Mouse (Mus musculus) CH12.LX (cell line): ENCODE data around the gene Stxbp3. TPM values are rescaled to one million over a fixed set of nuclear protein-coding genes. Genes with fewer than 3 reads are reported as not detected.

ENCODE experiments used
- DNase-seq: peaks from one replicate; pipeline ENCODE4 v3.0.0-alpha.2; 2013; ENCODE audit errors: extremely low read depth
- H3K27ac ChIP-seq: 2 replicates; pipeline ENCODE4 v1.5.1; 2012; ENCODE audit warnings: low read depth, mild to moderate bottlenecking, control low read depth, moderate library complexity; ENCODE audit not compliant: insufficient read depth
- H3K27me3 ChIP-seq: replicated peaks from 2 replicates; pipeline ENCODE3; 2012; ENCODE audit warnings: inconsistent platforms
- H3K36me3 ChIP-seq, 2 experiments: replicated peaks in 1 of 2; 2 replicates each; pipeline versions ENCODE3 to v1.6.1; 2012; ENCODE audit warnings: inconsistent platforms in 1 of 2, low read length in 1 of 2, mild to moderate bottlenecking in 1 of 2, mixed read lengths in 1 of 2, moderate library complexity in 1 of 2; ENCODE audit not compliant: control insufficient read depth in 1 of 2, insufficient read depth in 1 of 2
- H3K4me1 ChIP-seq, 2 experiments: 2 replicates each; pipeline ENCODE4 v1.6.1; 2012; ENCODE audit warnings: inconsistent platforms in 1 of 2, moderate library complexity in 1 of 2; ENCODE audit not compliant: insufficient read depth in 2 of 2, control insufficient read depth in 1 of 2
- H3K4me2 ChIP-seq: 2 replicates; pipeline ENCODE4 v1.6.1; 2012; ENCODE audit warnings: low read depth, mild to moderate bottlenecking, control low read depth; ENCODE audit not compliant: poor library complexity, insufficient read depth, severe bottlenecking
- H3K4me3 ChIP-seq, 3 experiments: fragments of 150-350 bp in 1 of 3; sonication (generic) in 1 of 3; replicated peaks in 1 of 3; 2 replicates each; pipeline versions ENCODE3 to v1.5.1; 2011 to 2012; ENCODE audit warnings: low read depth in 2 of 3, low read length in 2 of 3, mild to moderate bottlenecking in 2 of 3, moderate library complexity in 2 of 3, control low read depth in 1 of 3, improper control_type of control experiment in 1 of 3, inconsistent platforms in 1 of 3, mixed read lengths in 1 of 3; ENCODE audit not compliant: poor library complexity in 1 of 3
- H3K79me2 ChIP-seq: replicated peaks from 2 replicates; pipeline ENCODE4 v1.6.1; 2012; ENCODE audit warnings: mild to moderate bottlenecking, moderate library complexity; ENCODE audit not compliant: control insufficient read depth, poor library complexity, insufficient read depth, severe bottlenecking; ENCODE audit errors: extremely low read depth
- H3K9ac ChIP-seq: 2 replicates; pipeline ENCODE4 v1.6.1; 2012; ENCODE audit warnings: low read depth, mild to moderate bottlenecking, control low read depth, moderate library complexity; ENCODE audit not compliant: insufficient read depth
- H3K9me3 ChIP-seq: replicated peaks from 2 replicates; pipeline ENCODE3; 2012; ENCODE audit warnings: low read length, inconsistent platforms, mixed read lengths
- BHLHE40 ChIP-seq: IDR thresholded peaks from 2 replicates; pipeline ENCODE4 v1.6.1; 2011; ENCODE audit warnings: mild to moderate bottlenecking, low read depth, low read length, improper control_type of control experiment
- CHD2 ChIP-seq: IDR thresholded peaks from 2 replicates; pipeline ENCODE4 v1.6.1; 2011; ENCODE audit warnings: low read length, improper control_type of control experiment
- CTCF ChIP-seq, 2 experiments: IDR thresholded peaks in 1 of 2; conservative IDR thresholded peaks in 1 of 2; 2 replicates each; pipeline ENCODE4 v1.5.1; 2011 to 2012; ENCODE audit warnings: low read depth in 2 of 2, low read length in 2 of 2, improper control_type of control experiment in 1 of 2, inconsistent platforms in 1 of 2, mild to moderate bottlenecking in 1 of 2, moderate library complexity in 1 of 2
- E2F4 ChIP-seq: IDR thresholded peaks from 2 replicates; pipeline ENCODE4 v1.6.1; 2011; ENCODE audit warnings: low read depth, low read length, improper control_type of control experiment; ENCODE audit not compliant: insufficient replicate concordance
- EP300 ChIP-seq: IDR thresholded peaks from 2 replicates; pipeline ENCODE4 v1.6.1; 2011; ENCODE audit warnings: low read length, improper control_type of control experiment
- ETS1 ChIP-seq: conservative IDR thresholded peaks from 2 replicates; pipeline ENCODE4 v1.6.1; 2012; ENCODE audit warnings: low read depth, mild to moderate bottlenecking, inconsistent platforms, low read length, improper control_type of control experiment, moderate library complexity
- GABPA ChIP-seq: IDR thresholded peaks from 2 replicates; pipeline ENCODE4 v1.6.1; 2012; ENCODE audit warnings: low read depth, low read length, improper control_type of control experiment, inconsistent platforms; ENCODE audit not compliant: insufficient replicate concordance
- IRF4 ChIP-seq: IDR thresholded peaks from 2 replicates; pipeline ENCODE4 v1.6.1; 2014; ENCODE audit warnings: low read depth, mild to moderate bottlenecking, inconsistent platforms, low read length, improper control_type of control experiment
- JUN ChIP-seq: IDR thresholded peaks from 2 replicates; pipeline ENCODE4 v1.6.1; 2011; ENCODE audit warnings: low read depth, mild to moderate bottlenecking, low read length, improper control_type of control experiment, moderate library complexity; ENCODE audit not compliant: insufficient read depth
- JUND ChIP-seq: conservative IDR thresholded peaks from 2 replicates; pipeline ENCODE4 v1.6.1; 2011; ENCODE audit warnings: low read depth, low read length, improper control_type of control experiment
- KAT2A ChIP-seq: IDR thresholded peaks from 2 replicates; pipeline ENCODE4 v1.6.1; 2012; ENCODE audit warnings: low read length, improper control_type of control experiment, inconsistent platforms; ENCODE audit not compliant: insufficient replicate concordance
- MAFK ChIP-seq: IDR thresholded peaks from 2 replicates; pipeline ENCODE4 v1.6.1; 2011; ENCODE audit warnings: low read length, improper control_type of control experiment; ENCODE audit not compliant: insufficient replicate concordance
- MAX ChIP-seq: IDR thresholded peaks from 2 replicates; pipeline ENCODE4 v1.6.1; 2011; ENCODE audit warnings: low read length, improper control_type of control experiment
- MEF2A ChIP-seq: IDR thresholded peaks from 2 replicates; pipeline ENCODE4 v1.6.1; 2014; ENCODE audit warnings: low read depth, mild to moderate bottlenecking, inconsistent platforms, low read length, improper control_type of control experiment, borderline replicate concordance
- MYC ChIP-seq: IDR thresholded peaks from 2 replicates; pipeline ENCODE4 v1.6.1; 2011; ENCODE audit warnings: low read depth, mild to moderate bottlenecking, improper control_type of control experiment, low read length
- NRF1 ChIP-seq: IDR thresholded peaks from 2 replicates; pipeline ENCODE4 v1.6.1; 2014; ENCODE audit warnings: low read depth, mild to moderate bottlenecking, inconsistent platforms, low read length, improper control_type of control experiment, moderate library complexity
- PAX5 ChIP-seq: IDR thresholded peaks from 2 replicates; pipeline ENCODE4 v1.6.1; 2012; ENCODE audit warnings: low read length, inconsistent platforms, mixed read lengths
- POLR2A ChIP-seq: IDR thresholded peaks from 2 replicates; pipeline ENCODE4 v1.6.1; 2011; ENCODE audit warnings: low read depth, mild to moderate bottlenecking, improper control_type of control experiment, low read length
- RAD21 ChIP-seq: IDR thresholded peaks from 2 replicates; pipeline ENCODE4 v1.6.1; 2011; ENCODE audit warnings: low read depth, mild to moderate bottlenecking, low read length, improper control_type of control experiment, moderate library complexity
- SIN3A ChIP-seq: IDR thresholded peaks from 2 replicates; pipeline ENCODE4 v1.6.1; 2012; ENCODE audit warnings: low read length, improper control_type of control experiment, inconsistent platforms
- TBP ChIP-seq: conservative IDR thresholded peaks from 2 replicates; pipeline ENCODE4 v1.6.1; 2011; ENCODE audit warnings: low read depth, low read length, improper control_type of control experiment
- UBTF ChIP-seq: IDR thresholded peaks from 2 replicates; pipeline ENCODE4 v1.6.1; 2012; ENCODE audit warnings: low read depth, mild to moderate bottlenecking, inconsistent platforms, low read length, improper control_type of control experiment, moderate library complexity
- USF1 ChIP-seq: IDR thresholded peaks from 2 replicates; pipeline ENCODE4 v1.6.1; 2014; ENCODE audit warnings: low read depth, mild to moderate bottlenecking, inconsistent platforms, low read length, improper control_type of control experiment
- ZC3H11A ChIP-seq: IDR thresholded peaks from 2 replicates; pipeline ENCODE4 v1.6.1; 2012; ENCODE audit warnings: low read depth, mild to moderate bottlenecking, inconsistent platforms, low read length, improper control_type of control experiment
- ZKSCAN1 ChIP-seq: IDR thresholded peaks from 2 replicates; pipeline ENCODE4 v1.6.1; 2012; ENCODE audit warnings: low read depth, inconsistent platforms, low read length, improper control_type of control experiment, borderline replicate concordance
- ZMIZ1 ChIP-seq: IDR thresholded peaks from 2 replicates; pipeline ENCODE4 v1.6.1; 2012; ENCODE audit warnings: low read depth, mild to moderate bottlenecking, inconsistent platforms, low read length, improper control_type of control experiment
- dilution Hi-C: fragments of 300-500 bp; cut with MboI; formaldehyde crosslinking; loops from 2 replicates; pipeline ENCODE4 v1.14.3; 2020; ENCODE audit warnings: low sequenced_read_pairs; ENCODE audit not compliant: extremely low pct_unique_long_range_greater_than_20kb, extremely low pct_ligation_motif_present
- in situ Hi-C: fragments of 300-500 bp; cut with MboI; formaldehyde crosslinking; loops from 3 replicates; pipeline ENCODE4 v1.14.3; 2019; ENCODE audit warnings: low sequenced_read_pairs, low pct_ligation_motif_present, low pct_unique_long_range_greater_than_20kb, mixed read lengths
- polyA plus RNA-seq: library from polyadenylated mRNA; unstranded; fragments of >175 nt; gene quantifications from 2 replicates; pipeline ENCODE4 v1.2.1, GENCODE M21; 2012; ENCODE audit warnings: low read depth; ENCODE audit not compliant: insufficient read length
- total RNA-seq, 2 experiments: library from RNA; depleted of rRNA; stranded (reverse); fragments of 300-350 nt in 1 of 2; fragments of >200 nt in 1 of 2; gene quantifications; 2 replicates each; pipeline ENCODE4 v1.2.3; 2012 to 2014

Gene Stxbp3
- total and polyA plus RNA-seq, 3 experiments: 12.1 to 21.5 (median 14.4) TPM

GRCm38 (mm10) chr3:108759566-108760420 lies 80.5 kb downstream of the Stxbp3 start:
- H3K27me3 ChIP-seq: no peaks in the 10 kb centered on the region
- no peaks in the 10 kb centered on the region for H3K4me1 ChIP-seq
- H3K36me3 ChIP-seq: no peaks in the 10 kb centered on the region
- dilution Hi-C loops (no loop called here), in situ Hi-C loops (no loop called here)
- no peaks in the 10 kb centered on the region for H3K79me2 ChIP-seq
- no peak overlapping the region for H3K27ac ChIP-seq
- TF ChIP-seq ZMIZ1 (no peak), ZKSCAN1 (no peak), POLR2A (no peak), PAX5 (no peak), JUND (no peak), EP300 (no peak), E2F4 (no peak), ZC3H11A (no peak), NRF1 (no peak), UBTF (no peak), ETS1 (no peak), RAD21 (no peak), USF1 (no peak)
- H3K9me3 ChIP-seq: no peaks in the 10 kb centered on the region
- no peak overlapping the region for H3K9ac ChIP-seq
- DNase-seq: no peak
- no peak overlapping the region for H3K4me2 ChIP-seq
- no peak overlapping the region for H3K4me3 ChIP-seq

GRCm38 (mm10) chr3:108757570-108757969 lies 82.8 kb downstream of the Stxbp3 start:
- in situ Hi-C loops: no loop called here
- Histone ChIP-seq H3K36me3 (no peaks in the 10 kb centered on the region), H3K27ac (no peak overlapping the region), H3K27me3 (no peaks in the 10 kb centered on the region), H3K9me3 (no peaks in the 10 kb centered on the region), H3K79me2 (no peaks in the 10 kb centered on the region), H3K9ac (no peak overlapping the region), H3K4me3 (no peak overlapping the region), H3K4me1 (no peaks in the 10 kb centered on the region), H3K4me2 (no peak overlapping the region)
- dilution Hi-C loops: no loop called here
- no peak for DNase-seq
- TF ChIP-seq MAFK: no peak
- TF ChIP-seq MYC: no peak
- TF ChIP-seq MAX: no peak
- no peak for TF ChIP-seq MEF2A
- TF ChIP-seq CTCF (conservative IDR thresholded peaks at IDR 0.05 in 1 of 2, IDR thresholded peaks at IDR 0.05 in 1 of 2; ENCODE audit: low read depth in 2 of 2, low read length in 2 of 2): no peak
- no peak for TF ChIP-seq KAT2A
- TF ChIP-seq CHD2: no peak
- TF ChIP-seq GABPA: no peak
- TF ChIP-seq BHLHE40: no peak
- TF ChIP-seq TBP: no peak
- TF ChIP-seq SIN3A: no peak
- no peak for TF ChIP-seq JUN
- no peak for TF ChIP-seq ZMIZ1
- TF ChIP-seq IRF4: no peak
- no peak for TF ChIP-seq EP300
- no peak for TF ChIP-seq USF1
